Mouse (Mus musculus): Measurements from ENCODE around the gene Ado. TPM values are rescaled to one million over a fixed set of nuclear protein-coding genes. Genes with fewer than 3 reads are reported as not detected.

Gene Ado
- 10 to 100 TPM; 15.1 to 18.2 TPM for total RNA-seq (2023)

GRCm38 (mm10) chr10:67548877-67549731 lies at the start of gene Ado:
TSS of gene Ado (minus strand) at chr10:67548955.

GRCm38 (mm10) chr10:67535256-67535655 lies 13.5 kb downstream of the Ado start, which contains the start of gene Egr2:
TSS of gene Egr2 (plus strand) at chr10:67535475.

Other genes starting within 250 kb of the Ado start
- gene Egr2, start 13.5 kb downstream of the Ado start, total RNA-seq (2023), result 10 to 100 TPM; 19.3 to 27.7 TPM

Measured in B cell, adult 67 days (primary cell).